ENCODE assay signal across 9 mouse cellular contexts in the genomic region with DNA sequence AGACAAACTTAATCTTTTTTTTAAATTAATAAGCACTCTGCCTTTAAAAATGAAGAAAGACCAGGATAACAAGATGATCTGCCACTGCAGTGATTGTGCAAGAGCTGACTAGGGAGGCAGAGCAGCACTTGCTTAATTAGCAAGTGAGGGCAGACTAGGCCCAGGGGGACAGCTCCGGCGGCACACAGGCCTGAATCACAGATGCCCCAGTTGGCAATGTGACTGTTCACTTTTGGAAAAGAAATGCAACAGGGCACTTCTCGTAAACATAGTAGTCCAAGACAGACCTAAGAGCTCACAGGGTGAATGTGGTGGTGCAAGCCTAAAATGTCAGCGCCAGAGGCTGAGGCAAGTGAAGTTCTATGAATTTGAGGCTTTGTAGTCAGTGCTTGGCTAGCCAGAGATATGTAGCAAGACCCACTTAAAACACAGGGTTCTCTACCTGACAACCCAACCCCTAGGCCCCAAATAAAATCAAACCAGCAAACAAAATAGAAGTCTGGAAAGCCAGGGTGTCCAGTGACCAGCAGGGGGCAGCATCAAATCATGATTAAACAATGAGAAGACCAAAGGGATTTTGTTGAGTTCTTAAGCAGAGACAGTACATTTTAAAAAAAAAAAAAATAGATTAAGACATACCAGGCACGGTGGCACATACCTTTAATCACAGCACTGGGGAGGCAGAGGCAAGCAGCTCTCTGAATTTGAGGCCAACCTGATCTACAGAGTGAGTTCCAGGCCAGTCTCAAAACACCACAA. TPM values are rescaled to one million over a fixed set of nuclear protein-coding genes. Genes with fewer than 3 reads are reported as not detected.
DNase-seq lines count a peak whose midpoint lies in the region; ATAC-seq and TF ChIP-seq lines count a peak whose summit lies in the region.
"Had no signal": no experiment of that assay in that cellular context is flagged by ENCODE, and none has a peak within 500 bp of the region (broad histone marks: within the 10 kb centered on the region; RNA-seq: fewer than 3 reads in every experiment).

No protein-coding gene starts in this region.

- peak; percentile 69 to 94 for DNase-seq in heart, adult 18-20 months
- peak; percentile 79 for DNase-seq in MN1 (ENCODE audit: low spot score)
- peak; percentile 67 for DNase-seq in cerebellum, adult 9-11 months
- DNase-seq in gastrocnemius, postnatal 25 days, result peak; percentile 44
- peak; percentile 69 to 84 for DNase-seq in left cerebral cortex, postnatal 10 days (ENCODE audit: extremely low spot score in 1 of 2, low spot score in 2 of 2)
- DNase-seq in midbrain, embryonic 14.5 days, result peak; percentile 92
- DNase-seq in stomach, postnatal 0 days (ENCODE audit: low spot score), result peak; percentile 75

- WGBS in heart, embryonic 11.5 days (ENCODE audit: insufficient replicate concordance), result 64% methylated on average over 5 of the region's 5 CpGs
- WGBS in midbrain, embryonic 14.5 days, result 48% methylated on average over 5 of the region's 5 CpGs
- 65% methylated on average over 5 of the region's 5 CpGs for WGBS in stomach, postnatal 0 days

- peaks cover 13% of the 10 kb centered on the region for H3K4me1 ChIP-seq in heart, embryonic 11.5 days (ENCODE audit: control insufficient read depth, insufficient read depth, low read length)
- peaks cover 14% of the 10 kb centered on the region for H3K4me1 ChIP-seq in midbrain, embryonic 14.5 days (ENCODE audit: control insufficient read depth, insufficient read depth, low read length)
- no peaks in the 10 kb centered on the region for H3K4me1 ChIP-seq in stomach, postnatal 0 days (replicated peaks; ENCODE audit: control insufficient read depth, insufficient read depth)

- no peak for ATAC-seq in heart, embryonic 11.5 days (replicated peaks; ENCODE audit: insufficient number of reproducible peaks, low FRiP score, low TSS enrichment)
- no peak for ATAC-seq in midbrain, embryonic 14.5 days (ENCODE audit: low FRiP score, low TSS enrichment)
- no peak for ATAC-seq in stomach, postnatal 0 days (ENCODE audit: low FRiP score, low TSS enrichment)

- no peaks in the 10 kb centered on the region for H3K27me3 ChIP-seq in heart, embryonic 11.5 days (ENCODE audit: control insufficient read depth, insufficient read depth, low read length)
- no peaks in the 10 kb centered on the region for H3K27me3 ChIP-seq in midbrain, embryonic 14.5 days (ENCODE audit: control insufficient read depth, insufficient read depth, low read length)
- H3K27me3 ChIP-seq in stomach, postnatal 0 days (ENCODE audit: control insufficient read depth, insufficient read depth, low read length), result no peaks in the 10 kb centered on the region

- intact Hi-C loops in left cerebral cortex, postnatal 10 days (cut with DNase I), result loop anchor here (5.0 kb wide), 1 partner anchor 53 kb away; a partner anchor contains a TSS

- H3K9me3 ChIP-seq in heart, embryonic 11.5 days (replicated peaks; ENCODE audit: control insufficient read depth, low read length), result no peaks in the 10 kb centered on the region
- no peaks in the 10 kb centered on the region for H3K9me3 ChIP-seq in midbrain, embryonic 14.5 days (ENCODE audit: control insufficient read depth, low read length)
- H3K9me3 ChIP-seq in stomach, postnatal 0 days (ENCODE audit: control insufficient read depth, low read length), result no peaks in the 10 kb centered on the region

- peak; percentile 85 for TF ChIP-seq CTCF in stomach, postnatal 0 days (IDR thresholded peaks at IDR 0.05; ENCODE audit: low read depth)

- H3K27ac ChIP-seq in heart, embryonic 11.5 days (ENCODE audit: low read depth, low read length), result no peak overlapping the region
- no peak overlapping the region for H3K27ac ChIP-seq in midbrain, embryonic 14.5 days (replicated peaks; ENCODE audit: low read depth, low read length)
- H3K27ac ChIP-seq in stomach, postnatal 0 days (replicated peaks), result no peak overlapping the region

- H3K4me3 ChIP-seq in heart, embryonic 11.5 days (ENCODE audit: low read depth, low read length), result no peak overlapping the region
- H3K4me3 ChIP-seq in midbrain, embryonic 14.5 days (replicated peaks; ENCODE audit: low read depth, low read length), result no peak overlapping the region
- H3K4me3 ChIP-seq in stomach, postnatal 0 days (ENCODE audit: low read depth, low read length), result no peak overlapping the region
- H3K4me3 ChIP-seq: myocyte had no signal

- no peak overlapping the region for H3K9ac ChIP-seq in heart, embryonic 11.5 days (ENCODE audit: low read depth, low read length)
- H3K9ac ChIP-seq in midbrain, embryonic 14.5 days (replicated peaks; ENCODE audit: low read length), result no peak overlapping the region
- no peak overlapping the region for H3K9ac ChIP-seq in stomach, postnatal 0 days (ENCODE audit: low read length)

- no peak for TF ChIP-seq EP300 in stomach, postnatal 0 days (optimal IDR thresholded peaks at IDR 0.05)

- peaks cover 5% of the 10 kb centered on the region; the same call in 1 of the 2 replicates for H3K36me3 ChIP-seq in heart, embryonic 11.5 days (ENCODE audit: control insufficient read depth, insufficient read depth, low read length)
- H3K36me3 ChIP-seq in midbrain, embryonic 14.5 days (ENCODE audit: control insufficient read depth, insufficient read depth, low read length), result peaks cover 61% of the 10 kb centered on the region
- peaks cover 16% of the 10 kb centered on the region for H3K36me3 ChIP-seq in stomach, postnatal 0 days (ENCODE audit: control insufficient read depth, insufficient read depth, low read length)

- no peak overlapping the region for H3K4me2 ChIP-seq in heart, embryonic 11.5 days
- no peak overlapping the region for H3K4me2 ChIP-seq in midbrain, embryonic 14.5 days (ENCODE audit: low read length)
- H3K4me2 ChIP-seq in stomach, postnatal 0 days (replicated peaks; ENCODE audit: low read depth), result no peak overlapping the region

RNA-seq across cellular contexts. Expression of a gene that starts 5.6 kb away (rescaled TPM):
- not detected for total RNA-seq in heart, adult 18-20 months (2021)
- 3.5 and 4.2 TPM in 2 replicates for polyA plus RNA-seq in heart, embryonic 11.5 days (2014; fragmentation: Nextera tagmentation; extraction: Ambion mirVana)
- total RNA-seq in gastrocnemius, postnatal 25 days (2021), result not detected
- total RNA-seq in left cerebral cortex, postnatal 10 days (2021), result 100 to 1,000 TPM; 319 to 328 TPM
- 466 and 598 TPM in 2 replicates for polyA plus RNA-seq in midbrain, embryonic 14.5 days (2014; fragmentation: Nextera tagmentation; extraction: Ambion mirVana)
- polyA plus RNA-seq in stomach, postnatal 0 days (2015; fragmentation: Nextera tagmentation; extraction: Ambion mirVana), result 7.7 and 8.6 TPM in 2 replicates

RNA-seq across cellular contexts. Expression of a gene that starts 6.0 kb away (rescaled TPM):
- 1 to 10 TPM; 2.3 to 3.6 TPM for total RNA-seq in heart, adult 18-20 months (2021)
- polyA plus RNA-seq in heart, embryonic 11.5 days (2014; fragmentation: Nextera tagmentation; extraction: Ambion mirVana), result 0.33 and 0.44 TPM in 2 replicates
- total RNA-seq in gastrocnemius, postnatal 25 days (2021), result 10 to 100 TPM in 1 of 2 experiments, 1 to 10 TPM in 1; 6.8 to 10.9 TPM
- total RNA-seq in left cerebral cortex, postnatal 10 days (2021), result 1 to 10 TPM in 1 of 2 experiments, under 1 TPM in 1; 0.43 to 1.0 TPM
- polyA plus RNA-seq in midbrain, embryonic 14.5 days (2014; fragmentation: Nextera tagmentation; extraction: Ambion mirVana), result 0.28 and 0.62 TPM in 2 replicates
- polyA plus RNA-seq in stomach, postnatal 0 days (2015; fragmentation: Nextera tagmentation; extraction: Ambion mirVana), result 2.3 and 2.6 TPM in 2 replicates

RNA-seq across cellular contexts. Expression of a gene that starts 7.3 kb away (rescaled TPM):
- 10 to 100 TPM; 24.7 to 32.2 TPM for total RNA-seq in heart, adult 18-20 months (2021)
- 37.9 and 41.7 TPM in 2 replicates for polyA plus RNA-seq in heart, embryonic 11.5 days (2014; fragmentation: Nextera tagmentation; extraction: Ambion mirVana)
- total RNA-seq in gastrocnemius, postnatal 25 days (2021), result 10 to 100 TPM; 15.7 to 20.8 TPM
- 10 to 100 TPM; 96.1 to 97.0 TPM for total RNA-seq in left cerebral cortex, postnatal 10 days (2021)
- polyA plus RNA-seq in midbrain, embryonic 14.5 days (2014; fragmentation: Nextera tagmentation; extraction: Ambion mirVana), result 78.2 and 98.7 TPM in 2 replicates
- polyA plus RNA-seq in stomach, postnatal 0 days (2015; fragmentation: Nextera tagmentation; extraction: Ambion mirVana), result 75.9 and 79.4 TPM in 2 replicates

RNA-seq across cellular contexts. Expression of a gene that starts 15.0 kb away (rescaled TPM):
- total RNA-seq in heart, adult 18-20 months (2021), result not detected
- not detected in 2 replicates for polyA plus RNA-seq in heart, embryonic 11.5 days (2014; fragmentation: Nextera tagmentation; extraction: Ambion mirVana)
- total RNA-seq in gastrocnemius, postnatal 25 days (2021), result not detected
- 1 to 10 TPM in 1 of 2 experiments, not detected in 1; 1.9 TPM for total RNA-seq in left cerebral cortex, postnatal 10 days (2021)
- not detected in 2 replicates for polyA plus RNA-seq in midbrain, embryonic 14.5 days (2014; fragmentation: Nextera tagmentation; extraction: Ambion mirVana)
- polyA plus RNA-seq in stomach, postnatal 0 days (2015; fragmentation: Nextera tagmentation; extraction: Ambion mirVana), result not detected in 2 replicates

RNA-seq across cellular contexts. Expression of a gene that starts 24.7 kb away (rescaled TPM):
- total RNA-seq in heart, adult 18-20 months (2021), result 10 to 100 TPM; 47.2 to 47.4 TPM
- polyA plus RNA-seq in heart, embryonic 11.5 days (2014; fragmentation: Nextera tagmentation; extraction: Ambion mirVana), result 4.6 and 6.1 TPM in 2 replicates
- 10 to 100 TPM; 34.7 to 38.6 TPM for total RNA-seq in gastrocnemius, postnatal 25 days (2021)
- total RNA-seq in left cerebral cortex, postnatal 10 days (2021), result 10 to 100 TPM; 98.6 to 98.9 TPM
- 8.8 and 9.6 TPM in 2 replicates for polyA plus RNA-seq in midbrain, embryonic 14.5 days (2014; fragmentation: Nextera tagmentation; extraction: Ambion mirVana)
- polyA plus RNA-seq in stomach, postnatal 0 days (2015; fragmentation: Nextera tagmentation; extraction: Ambion mirVana), result 3.6 and 3.9 TPM in 2 replicates

Comparison
In these comparisons a context has a peak if more than half of its experiments do, and no peak if none do; other contexts are left out.
1. RNA of a gene that starts 5.6 kb away (total RNA-seq): 319 to 328 TPM in left cerebral cortex, postnatal 10 days; not detected in heart, adult 18-20 months and not detected in gastrocnemius, postnatal 25 days; every median in the first group is over 100 times any median in the second.
2. Peak in every context shown above with its lines, with median percentiles within 50 percentile points of each other: DNase-seq.